Mouse (Mus musculus) kidney, embryonic 16.5 days (tissue): ENCODE measurements around the gene Crx. TPM values are rescaled to one million over a fixed set of nuclear protein-coding genes. Genes with fewer than 3 reads are reported as not detected.
"Not testable (repeated sequence)": the region's sequence is repeated elsewhere in the genome, so short reads cannot be mapped to it uniquely, and the experiment has no call there.

Experiments
- ATAC-seq: fragments of 200-750 bp; cut with Nextera tagmentation; 2 replicates; pipeline ENCODE4 v1.8.0; 2017; ENCODE audit warnings: moderate TSS enrichment; ENCODE audit not compliant: low FRiP score, low TSS enrichment
- H3K27ac ChIP-seq: fragments of 300-500 bp; sonication (generic); 2 replicates; pipeline ENCODE4 v1.5.1; 2014; ENCODE audit warnings: low read length
- H3K27me3 ChIP-seq: fragments of 300-500 bp; sonication (generic); 2 replicates; pipeline ENCODE4 v1.6.1; 2014; ENCODE audit warnings: low read length, control low read depth, mixed read lengths; ENCODE audit not compliant: insufficient read depth
- H3K36me3 ChIP-seq: fragments of 300-500 bp; sonication (generic); 2 replicates; pipeline ENCODE4 v1.6.1; 2014; ENCODE audit warnings: low read length, control low read depth, mixed read lengths; ENCODE audit not compliant: insufficient read depth
- H3K4me1 ChIP-seq: fragments of 300-500 bp; sonication (generic); 2 replicates; pipeline ENCODE4 v1.6.1; 2014; ENCODE audit warnings: low read length, control low read depth, mixed read lengths; ENCODE audit not compliant: insufficient read depth
- H3K4me2 ChIP-seq: fragments of 300-500 bp; sonication (generic); replicated peaks from 2 replicates; pipeline ENCODE4 v1.6.1; 2014; ENCODE audit warnings: low read depth, low read length
- H3K4me3 ChIP-seq: fragments of 300-500 bp; sonication (generic); 2 replicates; pipeline ENCODE4 v1.5.1; 2014; ENCODE audit warnings: mild to moderate bottlenecking, low read length
- H3K9ac ChIP-seq: fragments of 300-500 bp; sonication (generic); replicated peaks from 2 replicates; pipeline ENCODE4 v1.6.1; 2014; ENCODE audit warnings: low read length
- H3K9me3 ChIP-seq: fragments of 300-500 bp; sonication (generic); 2 replicates; pipeline ENCODE4 v1.6.1; 2016; ENCODE audit warnings: low read length, control low read depth
- WGBS: fragments of 180-500 bp; shearing (Covaris S2); extraction: QIAGEN DNeasy Blood & Tissue Kit; methylation state at CpG from one replicate; pipeline ENCODE4 v1.1.7; 2014; 5-methylcytosine and 5-hydroxymethylcytosine counted together
- polyA plus RNA-seq: library from polyadenylated mRNA; unstranded; fragments of >200 nt; fragmentation: Nextera tagmentation; extraction: Ambion mirVana; gene quantifications from 2 replicates; pipeline ENCODE4 v1.2.1, GENCODE M21; 2015

The Crx gene
- not detected in 2 replicates for polyA plus RNA-seq

DNA sequence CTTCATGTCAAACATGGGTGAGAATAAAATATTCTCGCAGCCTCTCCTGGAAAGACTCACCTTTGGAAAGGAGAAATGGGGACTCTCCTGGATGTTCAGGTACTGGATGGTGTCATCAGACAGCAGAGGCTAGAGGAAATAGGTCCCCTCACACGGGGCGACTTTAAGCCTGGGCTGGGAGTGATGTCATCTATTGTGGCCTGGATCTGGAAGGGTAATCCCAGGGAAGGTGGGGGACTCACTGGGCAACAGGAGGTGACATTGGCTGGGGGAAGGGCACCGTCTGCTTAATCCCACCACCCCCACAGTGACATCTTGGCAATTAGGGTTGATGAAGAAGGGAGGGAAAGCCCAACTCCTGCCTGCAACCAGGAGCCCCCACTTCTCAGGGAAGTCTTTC lies at the start of gene Crx:
TSS of gene Crx (minus strand) at position 213 of the 400 bp plus-strand sequence.
- Histone ChIP-seq H3K4me2 (no peak within 1 kb of the TSS), H3K9me3 (no peaks in the 10 kb centered on the region), H3K9ac (no peak within 1 kb of the TSS), H3K27me3 (no peaks in the 10 kb centered on the region), H3K4me1 (no peaks in the 10 kb centered on the region), H3K27ac (no peak within 1 kb of the TSS), H3K4me3 (no peak within 1 kb of the TSS), H3K36me3 (no peaks in the 10 kb centered on the region)
- 46% methylated on average over 4 of the region's 4 CpGs for WGBS
- no peak for ATAC-seq

DNA sequence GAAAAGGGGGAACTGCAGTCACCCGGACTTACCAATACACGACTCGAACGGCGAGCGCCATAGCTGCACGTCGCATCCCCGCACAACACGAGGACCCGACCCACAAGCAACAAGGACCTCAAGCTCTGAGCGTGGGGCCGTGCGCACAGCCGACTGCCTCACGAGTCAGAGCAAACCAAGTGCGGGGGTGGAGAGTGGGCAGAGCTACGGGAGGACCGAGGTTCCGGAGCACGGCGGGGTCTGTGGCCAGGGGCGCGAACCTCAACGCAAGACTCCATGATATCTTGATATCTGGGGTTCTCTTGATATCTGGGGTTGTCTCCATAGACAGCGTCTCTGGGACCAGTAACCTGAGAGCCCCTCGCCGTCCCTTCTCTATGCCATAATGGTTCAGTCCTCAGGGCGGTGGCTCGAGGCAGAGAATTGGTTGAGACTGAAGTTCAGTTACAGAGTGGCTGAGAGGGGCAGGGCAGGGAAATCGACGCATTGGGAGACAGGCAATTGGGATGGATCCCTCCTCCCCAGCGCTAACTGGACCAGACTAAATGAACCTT lies 42.5 kb upstream of the Crx start, which contains the start of gene Selenow:
TSS of gene Selenow (minus strand) at position 183 of the 554 bp plus-strand sequence.
- H3K27me3 ChIP-seq, result no peaks in the 10 kb centered on the region
- H3K36me3 ChIP-seq, result peaks cover 26% of the 10 kb centered on the region
- H3K27ac ChIP-seq, result peak within 1 kb of the TSS; percentile 77
- peak; percentile 96 for ATAC-seq
- H3K4me3 ChIP-seq, result peak within 1 kb of the TSS; percentile 79
- 0% methylated on average over 33 of the region's 33 CpGs for WGBS
- H3K9ac ChIP-seq, result peak within 1 kb of the TSS; percentile 90
- H3K4me2 ChIP-seq, result peak within 1 kb of the TSS; percentile 86
- no peaks in the 10 kb centered on the region for H3K9me3 ChIP-seq
- peaks cover 22% of the 10 kb centered on the region for H3K4me1 ChIP-seq

DNA sequence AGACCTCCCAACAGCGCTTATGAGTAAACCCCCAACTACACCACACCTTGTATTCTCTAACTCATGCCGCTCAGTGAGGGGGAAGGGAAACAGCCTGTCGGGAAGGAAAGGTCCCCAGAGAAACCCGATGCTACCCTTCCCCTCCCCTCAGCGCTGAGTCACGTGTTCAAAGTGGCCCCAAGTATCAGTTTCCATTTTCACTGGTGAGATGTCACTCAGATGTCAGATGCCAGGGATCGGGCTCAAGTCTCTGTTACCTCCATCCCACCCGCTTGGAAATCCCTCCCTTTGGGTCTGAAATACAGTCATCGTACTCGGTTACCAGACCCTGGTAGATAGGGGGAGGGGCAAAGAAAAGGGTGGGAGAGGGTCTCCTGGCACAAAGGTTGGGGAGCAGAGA lies 42.0 kb upstream of the Crx start:
- Histone ChIP-seq H3K27me3 (no peaks in the 10 kb centered on the region), H3K9ac (peak overlapping the region; percentile 90), H3K4me2 (peak overlapping the region; percentile 86), H3K9me3 (no peaks in the 10 kb centered on the region), H3K4me3 (peak overlapping the region; percentile 79), H3K4me1 (peaks cover 22% of the 10 kb centered on the region), H3K27ac (peak overlapping the region; percentile 77), H3K36me3 (peaks cover 31% of the 10 kb centered on the region)
- ATAC-seq, result peak; percentile 64
- under 1% methylated on average over 10 of the region's 10 CpGs for WGBS

DNA sequence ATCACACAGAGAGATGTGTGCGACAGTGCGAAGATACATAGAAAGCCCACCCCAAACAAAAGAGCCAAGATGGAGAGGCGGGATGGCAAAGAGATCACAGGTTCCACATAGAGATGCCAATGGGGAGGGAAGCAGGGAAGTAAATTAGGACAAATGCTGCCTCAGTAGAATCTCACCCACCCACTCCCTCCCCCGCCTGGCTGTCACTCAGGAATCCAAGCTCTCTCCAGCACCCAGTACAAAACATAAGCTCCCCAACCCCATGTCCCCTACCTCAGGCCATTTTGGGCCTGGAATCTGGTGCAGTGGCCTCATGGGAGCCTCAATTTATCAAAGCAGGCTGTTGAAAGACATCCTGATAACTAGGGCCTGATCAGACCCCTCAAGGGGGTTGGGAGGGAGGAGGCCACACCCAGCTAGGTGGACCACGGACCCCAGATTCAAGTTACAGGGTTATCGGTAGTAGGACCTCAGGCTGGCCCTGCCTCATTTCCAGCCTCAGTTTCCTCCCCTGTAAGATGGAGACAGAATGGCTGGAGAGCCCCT lies 41.0 kb upstream of the Crx start:
- peaks cover 22% of the 10 kb centered on the region for H3K4me1 ChIP-seq
- H3K27me3 ChIP-seq, result no peaks in the 10 kb centered on the region
- peaks cover 36% of the 10 kb centered on the region for H3K36me3 ChIP-seq
- peak overlapping the region; percentile 79 for H3K4me3 ChIP-seq
- 83% methylated on average over 6 of the region's 6 CpGs for WGBS
- no peak overlapping the region for H3K27ac ChIP-seq
- peak overlapping the region; percentile 17; the same call in 1 of the 2 replicates for H3K9ac ChIP-seq
- no peaks in the 10 kb centered on the region for H3K9me3 ChIP-seq
- no peak for ATAC-seq
- H3K4me2 ChIP-seq, result peak overlapping the region; percentile 86

DNA sequence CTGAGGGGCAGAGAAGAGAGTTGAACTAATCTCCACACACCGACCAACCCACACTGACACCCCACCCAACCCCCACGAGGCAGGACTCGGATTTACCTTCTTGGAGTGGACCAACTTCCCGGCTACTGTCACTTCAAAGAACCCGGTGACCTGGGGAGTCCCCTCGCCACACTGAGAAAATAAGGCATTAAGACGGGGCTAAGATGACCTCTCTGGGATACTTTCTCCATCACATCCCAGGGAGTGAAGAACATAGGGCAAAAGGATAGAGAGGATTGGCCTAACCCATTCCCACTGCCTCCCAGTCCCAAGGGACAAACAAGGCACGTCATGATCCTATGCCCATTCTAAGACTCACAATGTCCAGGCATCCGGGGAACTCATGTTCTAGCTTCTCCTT lies 40.2 kb upstream of the Crx start:
- no peak for ATAC-seq
- no peak overlapping the region for H3K4me3 ChIP-seq
- peaks cover 22% of the 10 kb centered on the region for H3K4me1 ChIP-seq
- peak overlapping the region; percentile 86; the same call in 1 of the 2 replicates for H3K4me2 ChIP-seq
- no peak overlapping the region for H3K27ac ChIP-seq
- WGBS, result 92% methylated on average over 9 of the region's 9 CpGs
- H3K9me3 ChIP-seq, result no peaks in the 10 kb centered on the region
- H3K36me3 ChIP-seq, result peaks cover 36% of the 10 kb centered on the region
- no peak overlapping the region for H3K9ac ChIP-seq
- H3K27me3 ChIP-seq, result no peaks in the 10 kb centered on the region

DNA sequence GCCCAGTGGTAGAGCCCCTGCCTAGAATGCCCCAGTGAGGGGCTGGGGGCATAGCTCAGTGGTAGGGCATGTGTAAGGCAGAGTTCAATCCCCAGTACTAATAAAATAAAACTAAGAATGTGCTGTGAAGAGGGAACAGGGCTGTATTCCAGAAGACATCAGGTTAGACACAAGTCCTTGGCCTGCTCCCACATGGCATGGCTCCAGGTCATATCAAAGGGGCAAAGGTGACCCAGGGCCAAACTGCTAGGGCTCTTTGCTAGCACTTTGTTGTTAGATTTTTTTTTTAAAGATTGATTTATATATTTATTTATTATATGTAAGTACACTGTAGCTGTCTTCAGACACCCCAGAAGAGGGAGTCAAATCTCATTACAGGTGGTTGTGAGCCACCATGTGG lies 38.6 kb upstream of the Crx start:
- no peaks in the 10 kb centered on the region for H3K27me3 ChIP-seq
- H3K9ac ChIP-seq, result no peak overlapping the region
- no peaks in the 10 kb centered on the region for H3K9me3 ChIP-seq
- peaks cover 36% of the 10 kb centered on the region for H3K36me3 ChIP-seq
- H3K27ac ChIP-seq, result no peak overlapping the region
- no peak for ATAC-seq
- no peak overlapping the region for H3K4me3 ChIP-seq
- H3K4me1 ChIP-seq, result peaks cover 22% of the 10 kb centered on the region
- H3K4me2 ChIP-seq, result no peak overlapping the region

DNA sequence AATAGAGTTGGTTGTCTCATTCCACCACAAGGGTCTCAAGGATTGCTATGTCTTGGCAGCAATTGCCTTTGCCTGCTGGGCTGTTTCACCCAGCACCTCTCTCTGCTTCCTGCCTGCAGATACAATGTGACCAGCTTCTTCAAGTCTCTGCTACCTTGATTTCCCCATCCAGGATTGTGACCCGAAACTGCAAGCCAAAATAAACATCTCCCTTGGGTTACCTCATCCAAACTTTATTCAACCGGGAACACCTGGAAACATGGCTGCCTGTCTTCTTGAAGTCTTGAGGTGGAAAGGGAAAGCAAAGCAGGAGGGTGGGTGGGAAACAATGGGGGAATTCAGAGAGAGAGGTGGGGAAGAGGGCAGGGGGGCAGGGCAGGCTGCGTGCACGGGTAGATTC lies 37.2 kb upstream of the Crx start:
- no peaks in the 10 kb centered on the region for H3K27me3 ChIP-seq
- 87% methylated on average over 4 of the region's 4 CpGs for WGBS
- peaks cover 16% of the 10 kb centered on the region for H3K4me1 ChIP-seq
- no peak overlapping the region for H3K9ac ChIP-seq
- no peak overlapping the region for H3K27ac ChIP-seq
- H3K36me3 ChIP-seq, result peaks cover 36% of the 10 kb centered on the region
- no peaks in the 10 kb centered on the region for H3K9me3 ChIP-seq
- ATAC-seq, result no peak
- no peak overlapping the region for H3K4me2 ChIP-seq
- H3K4me3 ChIP-seq, result no peak overlapping the region

DNA sequence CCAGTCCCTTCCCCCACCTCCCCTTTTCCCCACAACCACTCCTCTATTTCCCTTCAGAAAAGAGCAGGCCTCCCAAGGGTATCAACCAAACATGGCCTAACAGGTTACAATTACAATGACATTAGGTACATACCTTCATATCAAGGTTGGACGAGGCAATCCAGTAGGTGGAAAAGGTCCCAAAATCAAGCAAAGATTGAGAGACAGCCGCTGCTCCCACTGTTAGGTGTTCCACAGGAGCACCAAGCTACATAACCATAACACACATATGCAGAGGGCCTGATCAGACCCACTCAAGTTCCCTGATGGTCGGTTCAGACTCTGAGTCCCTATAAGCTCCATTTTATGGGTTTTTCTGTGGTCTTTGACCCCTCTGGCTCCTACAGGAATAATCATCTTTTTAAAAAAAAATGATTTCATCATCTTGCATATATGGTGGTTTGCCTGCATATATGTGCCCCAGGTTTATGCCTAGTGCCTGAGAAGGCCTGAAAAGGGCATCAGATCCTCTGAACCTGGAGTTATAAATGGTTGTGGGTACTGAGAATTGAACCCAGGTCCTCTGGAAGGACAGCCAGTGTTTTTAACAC lies 36.5 kb upstream of the Crx start:
- peaks cover 36% of the 10 kb centered on the region for H3K36me3 ChIP-seq
- no peak for ATAC-seq
- H3K4me2 ChIP-seq, result no peak overlapping the region
- no peaks in the 10 kb centered on the region for H3K9me3 ChIP-seq
- no peak overlapping the region for H3K9ac ChIP-seq
- H3K27ac ChIP-seq, result no peak overlapping the region
- H3K4me3 ChIP-seq, result no peak overlapping the region
- no peaks in the 10 kb centered on the region for H3K27me3 ChIP-seq
- 72% methylated on average over 3 of the region's 3 CpGs for WGBS
- peaks cover 14% of the 10 kb centered on the region for H3K4me1 ChIP-seq

DNA sequence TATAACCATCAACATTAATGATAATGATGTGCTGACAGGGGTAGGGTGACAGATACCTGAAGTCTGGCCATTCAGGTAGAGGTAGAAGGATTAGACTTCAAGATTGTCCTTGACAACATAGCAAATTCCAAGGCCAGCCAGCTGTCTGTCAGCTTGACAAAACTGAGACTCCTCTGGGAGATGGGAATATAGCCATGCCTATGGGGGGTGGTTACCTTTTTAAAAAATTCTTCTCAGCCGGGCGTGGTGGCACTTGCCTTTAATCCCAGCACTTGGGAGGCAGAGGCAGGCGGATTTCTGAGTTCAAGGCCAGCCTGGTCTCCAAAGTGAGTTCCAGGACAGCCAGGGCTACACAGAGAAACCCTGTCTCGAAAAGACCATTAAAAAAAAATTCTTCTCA lies 35.9 kb upstream of the Crx start:
- not testable (repeated sequence) for H3K9me3 ChIP-seq, H3K27me3 ChIP-seq, H3K9ac ChIP-seq, ATAC-seq, H3K4me3 ChIP-seq, H3K4me2 ChIP-seq, H3K27ac ChIP-seq, H3K4me1 ChIP-seq
- peaks cover 36% of the 10 kb centered on the region for H3K36me3 ChIP-seq
- WGBS, result 87% methylated on average over 4 of the region's 4 CpGs

DNA sequence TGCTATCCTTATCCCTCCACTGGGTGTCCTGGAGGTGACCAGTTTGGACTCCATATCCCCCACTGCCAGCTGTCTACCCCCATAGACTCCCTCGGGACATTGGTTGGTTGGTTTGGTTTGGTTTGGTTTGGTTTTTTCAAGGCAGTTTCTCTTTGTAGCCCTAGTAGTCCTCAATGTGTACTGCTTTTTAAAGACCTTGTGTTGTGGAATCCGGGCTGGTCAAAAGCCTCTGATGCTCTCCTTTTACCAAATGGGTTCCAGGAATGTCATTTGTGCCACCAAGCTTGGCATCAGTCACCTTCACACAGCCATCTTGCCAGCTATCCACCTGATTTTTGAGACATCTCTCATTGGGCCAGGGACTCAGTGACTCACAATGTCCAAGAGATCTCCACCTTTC lies 35.0 kb upstream of the Crx start:
- Histone ChIP-seq H3K9ac (no peak overlapping the region), H3K27me3 (no peaks in the 10 kb centered on the region), H3K36me3 (peaks cover 28% of the 10 kb centered on the region), H3K4me2 (no peak overlapping the region), H3K4me3 (no peak overlapping the region), H3K4me1 (no peaks in the 10 kb centered on the region), H3K27ac (no peak overlapping the region), H3K9me3 (no peaks in the 10 kb centered on the region)
- 78% methylated on average over 2 of the region's 2 CpGs for WGBS
- ATAC-seq, result no peak
